Mouse (Mus musculus) spleen, postnatal 14 days (tissue): ENCODE measurements around the gene Dync1i2.

Experiments
- DNase-seq, 2 experiments: peaks; one replicate each; pipeline ENCODE4 v3.0.0; 2021 to 2022; ENCODE audit warnings: low spot score in 2 of 2

Dync1i2 gene

DNA sequence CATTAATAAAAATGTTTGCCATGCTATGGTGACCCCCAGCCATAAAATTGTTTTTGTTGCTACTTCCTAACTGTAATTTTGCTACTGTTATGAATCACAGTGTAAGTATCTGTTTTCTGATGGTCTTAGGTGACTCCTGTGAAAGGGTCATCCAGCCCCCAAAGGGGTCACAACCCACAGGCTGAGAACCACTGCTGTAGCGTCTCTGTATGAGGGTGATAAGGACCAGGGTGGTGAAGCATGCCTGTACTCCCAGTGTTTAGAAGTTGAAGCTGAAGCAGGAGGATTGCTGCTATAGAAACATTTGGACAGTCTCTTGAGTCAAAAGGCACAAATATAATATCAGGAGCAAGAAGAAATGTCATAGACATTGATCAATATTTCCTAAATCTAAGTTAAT is 57.8 kb downstream of the Dync1i2 start:
- DNase-seq = no peak

DNA sequence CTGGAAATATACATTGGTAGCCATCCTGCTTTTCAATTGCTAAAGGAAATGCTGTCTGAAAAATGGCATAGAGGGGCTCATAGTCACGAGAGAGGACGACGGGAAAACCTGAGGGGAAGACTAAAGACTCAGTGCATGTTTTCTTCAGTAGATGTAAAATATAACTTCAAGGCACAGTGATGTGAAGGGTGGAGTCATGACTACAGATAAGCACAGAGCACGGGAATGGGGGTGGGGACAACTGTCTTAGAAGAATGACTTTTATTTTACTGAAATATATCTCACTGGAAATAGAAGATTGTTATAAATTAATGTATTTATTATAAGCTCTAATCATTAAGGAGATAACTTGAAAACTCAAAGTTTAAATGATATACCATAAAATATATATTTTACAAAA is 58.6 kb downstream of the Dync1i2 start:
- DNase-seq = no peak

DNA sequence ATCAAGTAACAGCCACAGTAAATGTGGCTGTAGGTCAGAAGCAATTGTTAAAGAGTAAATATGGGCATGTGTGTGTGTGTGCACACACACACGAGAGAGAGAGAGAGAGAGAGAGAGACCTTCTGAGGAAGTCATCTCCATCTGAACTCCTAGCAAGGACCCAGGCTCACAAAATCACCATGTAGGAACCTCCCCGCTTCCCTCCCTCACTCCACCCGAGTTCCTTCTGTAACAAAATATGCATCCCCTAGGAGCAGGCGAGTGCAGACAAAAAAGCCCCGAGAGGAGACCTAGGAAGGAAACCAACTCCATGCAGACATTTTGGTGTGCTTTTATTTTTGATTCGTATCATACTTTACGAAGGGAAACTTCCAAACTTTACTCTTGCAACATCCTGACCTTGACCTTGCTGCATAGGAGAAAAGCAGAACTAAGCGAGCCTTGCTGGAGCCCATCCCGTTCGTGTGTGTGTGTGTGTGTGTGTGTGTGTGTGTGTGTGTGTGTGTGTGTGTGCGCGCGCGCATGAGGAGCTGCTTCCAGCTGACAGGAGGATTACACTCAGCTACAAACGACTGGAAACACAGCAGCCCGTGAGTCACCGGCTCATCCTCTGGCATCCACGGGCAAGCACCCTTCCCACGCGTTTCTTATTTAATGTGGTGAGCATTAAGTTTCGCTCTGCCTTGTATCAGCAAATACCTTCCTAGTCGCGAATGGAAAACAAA is 62.6 kb downstream of the Dync1i2 start:
- no peak for DNase-seq

DNA sequence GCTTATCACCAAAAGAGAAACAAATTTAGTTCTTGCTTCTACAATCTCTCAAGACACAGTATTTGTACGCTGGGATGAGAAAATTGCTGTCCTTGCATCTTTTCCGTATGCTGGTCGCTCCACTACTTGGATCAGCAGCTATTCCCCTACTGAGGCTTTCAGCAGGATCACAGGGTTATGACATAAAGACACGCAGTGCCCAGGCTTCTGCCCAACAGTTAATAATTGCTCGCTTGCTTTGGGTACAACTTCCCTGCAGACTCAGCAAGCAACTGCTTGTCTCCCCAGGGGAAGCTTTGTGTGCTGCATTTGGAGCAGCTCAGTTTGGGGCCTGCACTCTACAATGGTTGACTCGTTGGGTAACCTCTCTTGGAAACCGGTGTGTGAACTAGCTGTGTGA is 64.2 kb downstream of the Dync1i2 start:
- no peak for DNase-seq

DNA sequence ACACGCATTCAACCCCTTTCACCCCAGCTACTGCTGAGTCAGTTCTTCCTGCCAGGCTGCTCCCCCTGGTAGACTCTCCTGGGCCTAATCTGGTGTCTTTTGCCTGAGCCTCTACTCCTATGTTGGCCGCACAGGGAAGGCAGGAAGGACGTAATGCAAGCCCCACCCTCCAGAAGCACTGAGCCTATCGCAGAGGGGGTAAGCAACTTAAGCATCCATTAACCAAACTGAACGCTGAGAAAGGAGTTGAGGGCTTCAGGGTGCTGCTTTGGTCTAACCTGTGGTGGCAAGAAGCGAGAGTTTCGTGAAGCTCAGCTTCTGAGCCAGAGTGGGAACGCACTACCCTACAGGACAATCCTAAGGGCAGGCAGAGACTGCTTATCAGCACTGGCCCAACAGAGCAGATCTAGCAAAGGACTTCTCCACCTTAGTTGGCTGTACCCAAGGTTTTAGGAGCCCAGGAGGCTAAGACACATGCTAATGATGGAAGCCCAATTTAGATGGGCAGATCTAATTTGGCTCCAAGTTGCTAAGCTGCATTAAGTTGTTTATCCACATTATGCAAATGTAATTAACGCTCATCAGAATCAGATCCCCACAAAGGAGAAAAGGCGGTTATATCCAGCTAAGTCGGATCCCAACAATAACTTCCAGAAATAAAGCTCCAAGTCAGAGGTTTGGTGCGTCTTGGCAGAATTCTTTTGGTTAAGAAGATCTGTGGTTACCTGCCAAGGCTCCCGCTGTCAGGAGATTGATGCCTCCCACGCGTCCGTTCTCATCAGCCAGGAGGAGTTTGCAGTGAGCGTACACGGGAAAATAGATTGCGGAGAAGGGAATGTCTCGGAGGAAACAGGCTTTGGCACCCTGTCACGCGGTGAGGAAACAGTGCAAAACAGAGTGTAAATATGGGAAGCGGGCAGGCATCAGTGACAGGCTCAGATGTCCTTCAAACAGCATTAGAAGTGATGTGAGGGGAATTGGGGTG is 67.6 kb downstream of the Dync1i2 start:
- no peak for DNase-seq

DNA sequence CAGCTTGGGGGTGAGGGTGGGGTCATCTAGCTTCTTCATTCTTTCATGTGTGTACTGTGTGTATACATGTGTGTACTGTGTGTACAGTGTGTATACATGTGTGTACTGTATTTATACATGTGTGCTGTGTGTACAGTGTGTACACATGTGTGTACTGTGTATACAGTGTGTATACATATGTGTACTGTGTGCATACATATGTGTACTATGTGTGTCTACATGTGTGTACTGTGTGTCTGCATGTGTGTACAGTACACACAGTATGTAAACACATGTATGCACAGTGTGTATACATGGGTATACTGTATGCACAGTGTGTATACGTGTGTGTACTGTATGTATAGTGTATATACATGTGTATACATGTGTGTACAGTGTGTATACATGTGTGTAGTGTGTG is 70.5 kb downstream of the Dync1i2 start:
- DNase-seq = no peak

DNA sequence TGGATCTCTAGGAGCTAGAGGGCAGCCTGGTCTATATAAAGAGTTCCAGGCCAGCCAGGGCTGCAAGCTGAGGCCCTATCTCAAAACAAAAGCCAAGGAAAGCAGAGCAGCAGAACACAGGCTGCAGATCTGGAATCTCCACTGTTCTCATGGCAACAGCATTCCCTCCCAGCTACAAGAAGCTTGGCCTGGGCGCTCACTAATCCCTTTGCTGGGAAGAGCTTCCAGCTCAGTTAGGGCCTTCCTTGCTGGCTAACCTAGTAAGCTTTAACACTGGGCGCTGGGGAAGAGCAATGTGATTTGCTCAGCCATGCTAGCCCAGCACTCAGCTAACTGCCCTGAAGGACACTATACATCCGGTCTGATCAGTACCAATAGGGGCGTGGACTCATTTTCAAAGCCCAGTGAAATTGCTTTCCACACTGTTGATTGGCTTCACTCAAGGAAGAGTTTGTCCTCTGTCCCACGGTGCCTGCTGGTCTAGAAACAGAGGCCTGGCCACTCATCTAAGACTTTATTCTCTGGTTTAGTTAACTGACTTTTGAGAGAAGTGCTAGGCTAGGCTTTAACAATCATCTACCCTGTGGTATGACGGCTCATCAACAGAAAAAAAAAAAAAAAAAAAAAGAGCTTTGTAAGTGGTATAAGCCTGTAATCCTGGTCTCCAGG is 78.7 kb downstream of the Dync1i2 start:
- DNase-seq = no peak

DNA sequence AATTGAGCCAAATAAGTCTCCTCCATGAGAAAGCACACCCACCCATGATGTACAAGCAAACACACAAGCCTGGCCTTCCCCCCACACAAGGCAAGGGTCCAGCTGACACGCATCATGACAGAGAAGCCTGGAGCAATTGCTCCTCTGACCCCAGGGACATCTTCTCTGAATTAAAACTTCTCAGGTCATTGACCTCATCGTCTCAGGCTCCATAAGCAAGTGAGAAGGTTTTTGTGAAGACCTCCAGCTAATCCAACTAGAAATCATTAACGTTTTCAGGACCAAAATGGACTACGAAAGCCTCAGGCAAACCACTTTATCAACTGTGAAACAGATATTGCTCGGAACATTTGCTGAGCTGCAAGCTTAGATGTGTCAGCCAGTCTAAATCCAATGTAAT is 80.1 kb downstream of the Dync1i2 start:
- DNase-seq = no peak

DNA sequence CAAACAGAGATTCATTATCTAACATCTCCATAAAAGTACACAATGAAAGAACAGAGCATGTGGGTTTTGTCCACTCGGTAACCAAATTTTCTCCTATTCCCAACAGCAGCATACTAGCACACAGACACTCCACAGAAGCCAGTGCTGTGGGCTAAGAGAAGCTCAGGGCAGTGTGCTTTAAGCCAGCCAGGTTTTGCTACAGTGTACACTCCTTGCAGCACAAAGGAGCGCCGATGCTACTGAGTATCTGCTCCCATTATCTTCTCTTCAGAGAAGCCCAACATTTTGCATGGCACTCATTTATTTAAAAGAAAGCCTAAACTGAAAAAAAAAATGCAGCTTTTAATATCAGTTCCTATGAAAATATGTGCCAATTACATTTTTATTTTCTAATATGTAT is 82.5 kb downstream of the Dync1i2 start:
- no peak for DNase-seq

DNA sequence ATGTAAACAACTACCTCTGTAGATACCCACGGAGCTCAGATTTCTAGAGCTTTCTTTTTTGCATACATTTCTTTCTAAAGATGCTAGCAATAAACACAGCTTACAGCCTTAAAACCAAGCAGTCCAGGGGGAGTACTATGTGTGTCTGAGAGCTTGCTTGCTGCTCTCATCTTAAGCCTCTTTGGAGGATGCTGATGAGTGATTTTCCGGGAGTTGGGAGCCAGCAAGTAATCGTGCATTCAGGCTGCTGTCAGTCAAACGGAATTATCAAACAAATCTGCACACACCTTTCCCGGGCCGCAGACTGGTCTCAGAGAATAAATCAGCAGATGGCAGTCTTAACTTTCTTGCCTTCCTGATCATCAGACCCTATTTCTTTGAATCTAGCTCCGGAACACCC is 83.0 kb downstream of the Dync1i2 start:
- DNase-seq = no peak

DNA sequence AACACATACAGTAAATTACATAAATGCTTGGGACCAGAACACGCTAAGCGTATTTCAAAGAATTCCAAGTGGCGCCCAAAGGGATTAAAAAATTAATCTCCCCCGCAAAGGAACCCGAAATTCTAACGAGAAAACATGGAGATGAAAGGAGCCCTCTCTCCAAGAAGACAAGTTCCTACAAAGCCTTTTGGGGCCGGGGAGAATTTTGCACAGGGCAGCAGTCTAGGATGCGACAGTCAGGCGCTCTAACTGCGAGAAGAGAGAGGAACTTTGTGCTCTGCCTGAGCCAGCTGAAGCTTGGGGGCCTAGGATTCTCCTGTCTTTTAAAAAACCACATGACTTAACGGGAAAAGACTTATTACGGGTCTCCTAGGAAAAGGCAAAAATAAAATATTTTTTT is 84.3 kb downstream of the Dync1i2 start:
- DNase-seq = no peak

DNA sequence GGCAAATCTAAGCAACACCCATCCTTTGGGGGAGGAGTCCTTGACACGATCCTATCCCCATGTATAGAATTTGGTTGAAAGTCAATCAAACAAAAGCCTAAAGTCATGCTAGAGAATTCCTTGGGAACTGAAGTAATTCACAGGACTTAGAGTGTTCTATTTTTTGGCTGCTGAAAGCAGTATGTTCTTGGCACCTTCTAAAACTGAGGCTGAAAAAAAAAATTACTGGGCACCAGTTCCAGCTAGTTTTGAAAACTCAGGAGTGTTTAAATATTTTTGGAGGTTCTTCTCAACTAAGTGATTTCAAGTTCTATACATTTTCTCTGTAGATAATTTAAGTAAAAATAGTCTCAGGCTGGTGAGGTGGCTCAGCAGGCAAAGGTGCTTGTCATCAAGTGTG is 86.0 kb downstream of the Dync1i2 start:
- no peak for DNase-seq

DNA sequence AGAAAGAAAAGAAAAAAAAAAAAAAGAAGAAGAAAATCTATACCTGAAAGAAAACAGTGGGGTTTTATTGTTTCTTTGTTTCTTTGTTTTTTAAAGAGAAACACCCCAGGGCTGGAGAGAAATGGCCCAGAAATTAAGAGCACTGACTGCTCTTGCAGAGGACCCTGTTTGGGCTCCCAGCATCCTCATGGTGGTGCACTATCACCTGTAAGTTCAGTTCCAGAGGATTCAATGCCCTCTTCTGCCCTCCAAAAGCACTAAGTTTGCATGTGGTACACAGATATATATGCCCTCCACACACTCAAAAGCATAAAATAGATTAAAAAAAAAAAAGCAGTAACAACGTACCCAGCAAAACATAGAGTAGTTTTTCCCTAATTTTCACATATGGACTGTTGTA is 87.2 kb downstream of the Dync1i2 start:
- DNase-seq = no peak

DNA sequence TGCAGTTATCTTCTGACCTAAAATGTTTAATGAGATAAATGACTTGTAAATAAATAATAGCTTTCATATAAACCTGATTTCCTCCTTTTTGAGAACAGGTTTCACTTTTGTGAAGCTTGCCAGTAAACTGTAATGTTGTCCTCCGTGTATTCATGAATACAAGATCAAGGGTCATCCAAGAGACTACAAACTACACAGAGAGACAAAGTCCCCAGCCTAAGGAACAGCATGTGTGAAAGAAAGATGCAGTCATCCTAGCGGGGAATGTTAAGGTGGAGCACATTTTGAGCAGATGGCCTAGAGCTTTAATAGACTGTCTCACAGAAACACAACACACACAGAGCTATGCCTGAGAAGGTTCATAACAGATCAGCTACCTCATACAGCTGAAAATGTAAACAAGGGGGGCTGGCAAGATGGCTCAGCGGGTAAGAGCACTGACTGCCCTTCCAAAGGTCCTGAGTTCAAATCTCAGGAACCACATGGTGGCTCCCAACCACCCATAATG is 90.7 kb downstream of the Dync1i2 start:
- no peak for DNase-seq

DNA sequence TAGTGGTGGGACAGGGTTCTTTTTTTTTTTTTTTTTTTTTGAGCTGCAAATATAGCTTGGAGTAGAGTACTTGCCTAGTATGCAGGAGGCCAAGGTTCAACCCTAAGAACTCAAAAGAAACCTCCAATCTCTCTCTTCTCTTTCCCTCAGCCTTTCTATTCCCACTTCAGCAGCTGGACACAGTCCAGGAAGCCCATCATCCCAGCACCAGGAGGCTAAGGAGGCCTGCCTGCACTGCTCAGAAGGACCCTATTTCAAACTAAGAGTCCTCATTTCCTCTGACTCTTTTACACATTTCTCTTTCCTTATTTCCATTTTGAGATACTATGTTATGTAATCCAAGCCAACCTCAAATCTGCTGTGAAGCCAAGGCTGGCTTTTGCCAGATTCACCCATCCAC is 91.7 kb downstream of the Dync1i2 start:
- no peak for DNase-seq

DNA sequence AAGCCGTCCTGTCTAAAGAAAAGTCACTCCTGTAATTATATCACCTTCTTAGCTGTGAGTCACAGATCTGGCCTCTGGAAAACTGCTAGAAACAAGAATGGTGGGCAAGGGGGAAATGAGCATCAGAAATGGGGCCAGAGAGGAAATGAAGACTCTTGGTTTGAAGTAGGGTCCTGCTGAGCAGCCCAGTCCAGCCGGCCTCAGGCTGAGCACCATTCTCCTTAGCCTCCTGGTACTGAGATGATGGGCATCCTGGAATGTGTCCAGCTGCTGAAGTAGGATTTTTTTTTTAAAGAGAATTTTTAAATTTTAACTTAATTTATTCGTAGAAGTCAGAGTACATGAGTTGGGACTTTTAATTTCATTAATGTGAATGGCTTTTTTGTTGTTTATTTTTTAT is 93.3 kb downstream of the Dync1i2 start:
- DNase-seq = no peak

DNA sequence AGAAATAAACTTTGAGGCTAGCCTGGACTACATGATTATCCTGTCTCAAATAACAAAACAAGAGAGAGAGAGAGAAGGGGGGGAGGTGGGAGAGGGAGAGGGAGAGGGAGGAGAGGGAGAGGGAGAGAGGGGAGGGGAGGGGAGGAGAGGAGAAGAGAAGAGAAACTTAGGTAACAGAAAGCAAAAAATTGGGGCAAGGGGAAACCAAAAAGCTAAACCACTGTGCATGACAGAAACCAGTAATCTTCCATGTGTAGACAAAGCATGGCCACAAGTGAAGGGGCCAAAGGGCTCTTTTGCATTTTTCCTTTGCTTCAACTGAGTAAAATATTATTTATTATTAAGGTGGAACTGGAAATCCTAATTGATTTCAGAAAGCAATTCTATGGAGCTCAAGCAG is 94.9 kb downstream of the Dync1i2 start:
- no peak for DNase-seq

DNA sequence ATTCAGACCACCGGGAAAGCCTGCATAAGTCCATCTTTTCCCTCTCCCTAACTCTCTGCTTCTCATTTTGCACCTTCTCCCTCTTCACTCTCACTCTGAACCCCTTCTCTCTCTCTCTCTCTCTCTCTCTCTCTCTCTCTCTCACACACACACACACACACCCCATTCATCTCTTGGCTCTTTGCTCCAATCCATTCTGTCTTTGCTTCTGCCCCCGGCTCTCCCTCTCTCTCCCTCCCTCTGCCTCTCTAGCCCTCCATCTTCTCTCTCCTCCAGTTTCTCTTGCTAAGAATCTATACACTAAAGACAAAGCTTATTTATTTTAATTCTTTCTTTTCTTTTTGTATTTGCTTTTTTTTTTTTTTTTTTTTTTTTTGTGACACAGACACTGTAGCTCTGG is 98.2 kb downstream of the Dync1i2 start:
- DNase-seq = no peak

DNA sequence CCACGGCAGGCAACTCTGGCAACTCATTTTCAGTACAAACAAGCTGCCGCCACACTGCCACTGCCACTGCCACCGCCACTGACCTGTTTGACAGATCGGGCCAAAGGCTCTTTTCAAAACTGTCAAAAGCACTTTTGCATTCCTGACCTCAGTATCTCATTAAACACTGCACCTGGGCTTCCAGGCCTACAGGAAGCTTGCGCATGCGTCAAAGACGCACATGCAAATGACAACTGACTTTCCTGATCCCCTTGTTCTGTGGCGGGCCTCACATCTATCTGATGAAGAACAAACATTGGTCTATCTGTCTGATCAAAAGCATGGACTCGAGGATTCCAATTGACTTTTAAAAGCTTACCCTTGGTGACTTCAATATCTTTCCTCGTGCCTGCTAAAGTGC is 100.6 kb downstream of the Dync1i2 start:
- DNase-seq = no peak
